Mouse (Mus musculus) stomach, postnatal 0 days (tissue): ENCODE data around the gene Snx6. TPM values are rescaled to one million over a fixed set of nuclear protein-coding genes. Genes with fewer than 3 reads are reported as not detected.

ENCODE experiments used
- ATAC-seq: fragments of 200-750 bp; cut with Nextera tagmentation; 2 replicates; pipeline ENCODE4 v1.8.0; 2017; ENCODE audit not compliant: low FRiP score, low TSS enrichment
- DNase-seq: peaks from one replicate; pipeline ENCODE4 v3.0.0-alpha.2; 2016; ENCODE audit warnings: low spot score
- H3K27ac ChIP-seq: fragments of 300-500 bp; sonication (generic); replicated peaks from 2 replicates; pipeline ENCODE4 v1.5.1; 2014; ENCODE audit warnings: mild to moderate bottlenecking, control low read depth
- H3K27me3 ChIP-seq: fragments of 300-500 bp; sonication (generic); 2 replicates; pipeline ENCODE4 v1.6.1; 2014; ENCODE audit warnings: low read length; ENCODE audit not compliant: control insufficient read depth, insufficient read depth
- H3K36me3 ChIP-seq: fragments of 300-500 bp; sonication (generic); 2 replicates; pipeline ENCODE4 v1.6.1; 2014; ENCODE audit warnings: low read length, mixed read lengths; ENCODE audit not compliant: control insufficient read depth, insufficient read depth
- H3K4me1 ChIP-seq: fragments of 300-500 bp; sonication (generic); replicated peaks from 2 replicates; pipeline ENCODE4 v1.6.1; 2014; ENCODE audit warnings: antibody characterized with exemption; ENCODE audit not compliant: control insufficient read depth, insufficient read depth
- H3K4me2 ChIP-seq: fragments of 300-500 bp; sonication (generic); replicated peaks from 2 replicates; pipeline ENCODE4 v1.6.1; 2014; ENCODE audit warnings: low read depth, mild to moderate bottlenecking, control low read depth, moderate library complexity
- H3K4me3 ChIP-seq: fragments of 300-500 bp; sonication (generic); 2 replicates; pipeline ENCODE4 v1.5.1; 2014; ENCODE audit warnings: low read depth, low read length, control low read depth
- H3K9ac ChIP-seq: fragments of 300-500 bp; sonication (generic); 2 replicates; pipeline ENCODE4 v1.6.1; 2014; ENCODE audit warnings: mild to moderate bottlenecking, low read length, control low read depth, mixed read lengths
- H3K9me3 ChIP-seq: fragments of 300-500 bp; sonication (generic); 2 replicates; pipeline ENCODE4 v1.6.1; 2016; ENCODE audit warnings: low read length; ENCODE audit not compliant: control insufficient read depth
- CTCF ChIP-seq: IDR thresholded peaks from 2 replicates; pipeline ENCODE4 v1.5.1; 2016; ENCODE audit warnings: antibody characterized with exemption, low read depth, mild to moderate bottlenecking, moderate library complexity
- EP300 ChIP-seq: optimal IDR thresholded peaks from 2 replicates; pipeline ENCODE3; 2016; ENCODE audit warnings: antibody characterized with exemption
- WGBS: fragments of 180-500 bp; shearing (Covaris S2); extraction: QIAGEN DNeasy Blood & Tissue Kit; methylation state at CpG from one replicate; pipeline ENCODE4 v1.1.7; 2014; 5-methylcytosine and 5-hydroxymethylcytosine counted together
- polyA plus RNA-seq: library from polyadenylated mRNA; unstranded; fragments of >200 nt; fragmentation: Nextera tagmentation; extraction: Ambion mirVana; gene quantifications from 2 replicates; pipeline ENCODE4 v1.2.1, GENCODE M21; 2015

Snx6 gene
- polyA plus RNA-seq, 1 experiment from 2014 or later, result 269 TPM

GRCm38 (mm10) chr12:54699394-54699793 is 96.1 kb downstream of the Snx6 start:
- TF ChIP-seq CTCF, result no peak
- no peak for TF ChIP-seq EP300
- Histone ChIP-seq H3K9ac (no peak overlapping the region), H3K27ac (no peak overlapping the region), H3K9me3 (no peaks in the 10 kb centered on the region), H3K4me1 (no peaks in the 10 kb centered on the region), H3K36me3 (no peaks in the 10 kb centered on the region), H3K4me3 (no peak overlapping the region), H3K4me2 (no peak overlapping the region), H3K27me3 (no peaks in the 10 kb centered on the region)
- ATAC-seq (no peak), DNase-seq (no peak)
- WGBS, result 69% methylated on average over 7 of the region's 7 CpGs

- H3K4me1 ChIP-seq, result no peaks in the 10 kb centered on the region
- no peaks in the 10 kb centered on the region for H3K36me3 ChIP-seq
- no peaks in the 10 kb centered on the region for H3K9me3 ChIP-seq
- no peak for DNase-seq
- no peak for ATAC-seq
- TF ChIP-seq EP300 (no peak), CTCF (no peak)
- WGBS, result 33% methylated on average over 6 of the region's 6 CpGs
- no peak overlapping the region for H3K27ac ChIP-seq
- H3K9ac ChIP-seq, result no peak overlapping the region
- H3K4me3 ChIP-seq, result no peak overlapping the region
- H3K27me3 ChIP-seq, result no peaks in the 10 kb centered on the region
- no peak overlapping the region for H3K4me2 ChIP-seq
These were observed 97.7 kb downstream of the Snx6 start for GRCm38 (mm10) chr12:54697791-54698250.

- DNase-seq (peak; percentile 39), ATAC-seq (peak; percentile 45)
- no peak overlapping the region for H3K4me2 ChIP-seq
- no peaks in the 10 kb centered on the region for H3K9me3 ChIP-seq
- H3K9ac ChIP-seq, result no peak overlapping the region
- H3K27ac ChIP-seq, result no peak overlapping the region
- 3% methylated on average over 7 of the region's 7 CpGs for WGBS
- TF ChIP-seq CTCF, result peak; percentile 45
- no peak for TF ChIP-seq EP300
- H3K27me3 ChIP-seq, result no peaks in the 10 kb centered on the region
- H3K4me1 ChIP-seq, result no peaks in the 10 kb centered on the region
- no peaks in the 10 kb centered on the region for H3K36me3 ChIP-seq
- H3K4me3 ChIP-seq, result no peak overlapping the region
These were observed 98.4 kb downstream of the Snx6 start for GRCm38 (mm10) chr12:54697003-54697597.

Other genes with a start within 250 kb of the Snx6 start
- 163 and 168 TPM in 2 replicates for gene Sptssa, start 139.1 kb downstream of the Snx6 start, polyA plus RNA-seq
- gene Eapp, start 99.8 kb downstream of the Snx6 start, polyA plus RNA-seq, result 63.9 and 66.0 TPM in 2 replicates
- gene Cfl2, start 67.2 kb upstream of the Snx6 start, polyA plus RNA-seq, result 127 and 132 TPM in 2 replicates
- gene Gm20403, start 190.8 kb upstream of the Snx6 start, polyA plus RNA-seq, result 0.64 and 0.80 TPM in 2 replicates
- 13.0 and 14.0 TPM in 2 replicates for gene Baz1a, start 218.6 kb upstream of the Snx6 start, polyA plus RNA-seq